Mouse (Mus musculus) bone marrow macrophage, adult 2 months (primary cell): ENCODE measurements around the gene Arid3b.

Experiments used
- CTCF ChIP-seq: IDR thresholded peaks from 2 replicates; pipeline ENCODE4 v1.5.1; 2012; ENCODE audit warnings: low read depth, mild to moderate bottlenecking, low read length, moderate library complexity
- POLR2A ChIP-seq: IDR thresholded peaks from 2 replicates; pipeline ENCODE4 v1.6.1; 2012; ENCODE audit warnings: mild to moderate bottlenecking, low read depth, low read length, borderline replicate concordance

DNA sequence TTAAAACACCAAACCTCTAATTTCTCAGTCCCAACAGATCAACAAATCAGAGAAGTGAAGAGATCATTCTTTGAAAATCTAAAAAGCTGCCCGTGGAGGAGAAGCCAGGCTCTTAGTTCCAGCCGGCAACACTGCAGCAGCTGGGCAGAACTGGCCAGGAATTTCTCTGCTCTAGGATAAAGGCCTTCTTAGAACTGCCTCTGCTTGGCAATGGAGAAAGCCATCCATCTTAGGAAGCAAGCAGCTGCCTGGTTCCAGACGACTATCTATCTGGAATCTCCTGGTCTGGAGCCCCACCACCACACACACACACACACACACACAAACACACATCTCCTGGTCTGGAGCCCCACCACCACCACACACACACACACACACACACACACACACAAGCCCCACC lies 21.7 kb downstream of the Arid3b start:
- TF ChIP-seq CTCF (no peak), POLR2A (no peak)
